Mouse (Mus musculus): Measurements from ENCODE around the gene Asb1.

DNA sequence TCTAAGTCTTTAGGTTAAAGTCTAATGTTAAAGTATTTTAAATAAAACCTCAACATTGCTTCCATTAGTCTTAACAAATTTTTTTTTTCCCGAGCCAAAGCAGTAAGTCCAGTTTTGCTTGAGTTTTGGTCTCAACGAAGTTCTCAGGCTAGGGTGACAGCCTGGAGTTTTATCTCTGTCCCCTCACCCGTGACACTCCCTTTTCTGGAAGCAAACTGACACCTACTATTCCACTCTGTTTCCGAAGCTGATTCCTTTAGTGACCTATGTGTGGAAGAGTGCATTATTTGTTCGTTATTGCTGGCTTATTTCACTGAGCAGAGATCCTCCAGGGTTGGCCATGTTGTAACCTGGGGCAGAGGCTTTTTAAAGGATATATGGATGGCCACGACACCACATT, 1.1 kb upstream of the Asb1 start:
- TF ChIP-seq POLR2A (IDR thresholded peaks at IDR 0.05; ENCODE audit: low read depth, low read length) (no peak), CTCF (IDR thresholded peaks at IDR 0.05; ENCODE audit: extremely low read depth, insufficient read depth, insufficient read length, insufficient replicate concordance) (no peak)
